Mouse (Mus musculus): ENCODE measurements around the gene Lrfn5.

DNA sequence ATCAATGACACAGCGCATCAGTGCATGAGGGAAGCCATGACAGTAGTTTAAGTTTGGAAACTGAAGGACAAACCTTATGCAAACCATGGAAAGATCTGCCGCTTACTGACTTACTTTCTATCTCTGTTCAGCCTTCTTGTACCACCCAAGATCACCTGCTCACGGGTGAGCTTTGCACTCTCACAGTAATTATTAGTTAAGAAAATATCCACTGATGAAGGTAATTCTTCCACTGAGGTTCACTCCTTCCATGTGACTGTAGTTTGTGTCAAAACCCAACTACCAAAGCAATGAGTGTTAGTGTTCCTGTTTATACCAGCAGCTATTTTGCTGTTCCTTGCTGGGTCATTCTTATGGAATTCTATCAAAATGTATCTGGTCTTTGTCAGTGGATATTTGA lies 84.9 kb downstream of the Lrfn5 start:
- no peak for TF ChIP-seq POLR2A (IDR thresholded peaks at IDR 0.05; ENCODE audit: control insufficient read depth, low read depth, low read length)
- TF ChIP-seq CTCF (IDR thresholded peaks at IDR 0.05; ENCODE audit: control insufficient read depth, insufficient read depth, insufficient replicate concordance, low read depth, low read length) = no peak

Data from testis, adult 2 months (tissue).